Mouse (Mus musculus) ES-E14 (cell line): ENCODE results near the gene Ankrd12. TPM values are rescaled to one million over a fixed set of nuclear protein-coding genes. Genes with fewer than 3 reads are reported as not detected.

Source experiments
- DNase-seq: peaks from one replicate; pipeline ENCODE4 v3.0.0-alpha.2; 2013; ENCODE audit warnings: low read depth, low spot score
- H3K27ac ChIP-seq: 2 replicates; pipeline ENCODE4 v1.5.1; 2012; ENCODE audit warnings: low read depth, mild to moderate bottlenecking, low read length, moderate library complexity, mixed read lengths; ENCODE audit not compliant: poor library complexity, insufficient read depth, severe bottlenecking
- H3K36me3 ChIP-seq: 2 replicates; pipeline ENCODE4 v1.6.1; 2012; ENCODE audit warnings: mild to moderate bottlenecking, low read length, moderate library complexity, mixed read lengths; ENCODE audit not compliant: control insufficient read depth, poor library complexity, insufficient read depth, severe bottlenecking
- H3K4me1 ChIP-seq, 2 experiments: fragments of 150-350 bp in 1 of 2; sonication (generic) in 1 of 2; 2 replicates each; pipeline ENCODE4 v1.6.1; 2012; ENCODE audit warnings: low read length in 2 of 2, mild to moderate bottlenecking in 1 of 2, mixed read lengths in 1 of 2; ENCODE audit not compliant: control insufficient read depth in 2 of 2, insufficient read depth in 2 of 2, poor library complexity in 1 of 2
- H3K4me3 ChIP-seq, 2 experiments: fragments of 150-350 bp in 1 of 2; sonication (generic) in 1 of 2; 2 replicates each; pipeline ENCODE4 v1.5.1; 2012; ENCODE audit warnings: low read length in 2 of 2, low read depth in 1 of 2, mild to moderate bottlenecking in 1 of 2, mixed read lengths in 1 of 2; ENCODE audit not compliant: insufficient read depth in 1 of 2, poor library complexity in 1 of 2, severe bottlenecking in 1 of 2
- H3K9ac ChIP-seq: 2 replicates; pipeline ENCODE4 v1.6.1; 2012; ENCODE audit warnings: low read depth, mild to moderate bottlenecking, low read length, mixed read lengths; ENCODE audit not compliant: poor library complexity, insufficient read depth, severe bottlenecking
- H3K9me3 ChIP-seq: fragments of 150-350 bp; sonication (generic); 2 replicates; pipeline ENCODE4 v1.6.1; 2012; ENCODE audit warnings: low read depth, mild to moderate bottlenecking, low read length; ENCODE audit not compliant: control insufficient read depth, insufficient read depth
- CHD2 ChIP-seq: IDR thresholded peaks from 2 replicates; pipeline ENCODE4 v1.6.1; 2014; ENCODE audit warnings: mild to moderate bottlenecking, low read depth, low read length, inconsistent platforms
- HCFC1 ChIP-seq: IDR thresholded peaks from 2 replicates; pipeline ENCODE4 v1.6.1; 2012; ENCODE audit warnings: low read length, inconsistent platforms, borderline replicate concordance; ENCODE audit not compliant: insufficient read depth
- MAFK ChIP-seq: IDR thresholded peaks from 2 replicates; pipeline ENCODE4 v1.6.1; 2014; ENCODE audit warnings: mild to moderate bottlenecking, low read depth, low read length, inconsistent platforms; ENCODE audit not compliant: insufficient read depth
- ZC3H11A ChIP-seq: IDR thresholded peaks from 2 replicates; pipeline ENCODE4 v1.6.1; 2012; ENCODE audit warnings: low read depth, mild to moderate bottlenecking, inconsistent platforms, low read length, borderline replicate concordance
- ZNF384 ChIP-seq: IDR thresholded peaks from 2 replicates; pipeline ENCODE4 v1.6.1; 2012; ENCODE audit warnings: low read depth, low read length, inconsistent platforms
- in situ Hi-C, 2 experiments: fragments of 600-800 bp; cut with MboI; formaldehyde crosslinking; loops; one replicate each; pipeline ENCODE4 v1.15.1; 2025; ENCODE audit warnings: low sequenced_read_pairs in 2 of 2, inconsistent platforms in 1 of 2; ENCODE audit not compliant: unreplicated experiment in 2 of 2
- total RNA-seq: library from RNA; depleted of rRNA; stranded (reverse); fragments of 300-350 nt; gene quantifications from 2 replicates; pipeline ENCODE4 v1.2.3, GENCODE M21; 2012

Ankrd12 gene
- total RNA-seq, 1 experiment = 8.3 TPM

DNA sequence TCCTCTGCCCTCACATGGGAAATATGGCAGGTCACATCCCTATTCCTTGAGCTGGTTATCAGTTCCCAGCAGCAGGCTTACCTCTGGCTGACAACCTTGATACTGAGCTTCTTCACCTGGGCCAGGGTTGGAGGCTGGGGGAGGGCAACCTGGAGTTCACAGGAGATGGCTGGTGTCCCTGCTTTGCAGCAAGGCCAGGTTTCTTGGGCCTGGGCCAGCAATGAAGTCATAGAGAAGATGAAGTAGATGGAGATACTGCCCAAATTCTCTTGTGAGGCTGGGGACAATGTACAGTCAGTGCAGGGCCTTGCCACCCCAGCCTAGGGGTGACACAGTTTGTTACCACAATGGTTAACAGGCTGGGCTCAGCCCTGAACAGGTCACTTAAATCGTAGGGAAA, 43.8 kb upstream of the Ankrd12 start:
- no peak overlapping the region for H3K4me3 ChIP-seq
- H3K27ac ChIP-seq = no peak overlapping the region
- no peak for DNase-seq
- TF ChIP-seq ZC3H11A = no peak
- no peak for TF ChIP-seq ZNF384
- no peak for TF ChIP-seq MAFK
- no peak for TF ChIP-seq CHD2
- TF ChIP-seq HCFC1 = no peak
- no peak overlapping the region for H3K9ac ChIP-seq
- no peaks in the 10 kb centered on the region for H3K9me3 ChIP-seq
- H3K4me1 ChIP-seq = 0 out of 4 replicates have a peak, but pooled peaks cover 2% of the 10 kb centered on the region in 2 experiments
- peaks cover 30% of the 10 kb centered on the region for H3K36me3 ChIP-seq
- in situ Hi-C loops = no loop called here

DNA sequence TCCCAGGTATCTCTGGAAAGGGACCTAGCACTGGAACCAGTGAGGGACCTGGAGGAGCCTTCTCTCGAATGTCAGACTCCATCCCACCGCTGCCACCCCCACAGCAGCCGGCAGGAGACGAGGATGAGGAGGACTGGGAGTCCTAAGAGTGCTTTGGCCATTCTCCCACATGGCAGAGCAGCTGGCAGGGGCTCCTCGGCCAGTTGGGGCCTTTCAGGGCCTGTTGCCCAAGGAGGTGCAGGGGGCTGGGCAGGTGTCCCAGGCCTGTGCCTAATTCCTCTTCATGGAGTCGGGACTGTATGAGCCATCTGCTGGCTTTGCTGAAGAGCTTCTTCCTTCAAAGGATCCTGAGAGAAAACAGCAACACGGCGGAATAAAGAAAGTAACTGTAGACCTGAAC, 42.1 kb upstream of the Ankrd12 start:
- Histone ChIP-seq H3K9me3 (no peaks in the 10 kb centered on the region), H3K4me1 (no peaks in the 10 kb centered on the region), H3K27ac (no peak overlapping the region), H3K36me3 (peaks cover 42% of the 10 kb centered on the region), H3K4me3 (no peak overlapping the region), H3K9ac (no peak overlapping the region)
- in situ Hi-C loops = no loop called here
- TF ChIP-seq HCFC1 (no peak), CHD2 (no peak), MAFK (no peak), ZNF384 (no peak), ZC3H11A (no peak)
- DNase-seq = no peak

DNA sequence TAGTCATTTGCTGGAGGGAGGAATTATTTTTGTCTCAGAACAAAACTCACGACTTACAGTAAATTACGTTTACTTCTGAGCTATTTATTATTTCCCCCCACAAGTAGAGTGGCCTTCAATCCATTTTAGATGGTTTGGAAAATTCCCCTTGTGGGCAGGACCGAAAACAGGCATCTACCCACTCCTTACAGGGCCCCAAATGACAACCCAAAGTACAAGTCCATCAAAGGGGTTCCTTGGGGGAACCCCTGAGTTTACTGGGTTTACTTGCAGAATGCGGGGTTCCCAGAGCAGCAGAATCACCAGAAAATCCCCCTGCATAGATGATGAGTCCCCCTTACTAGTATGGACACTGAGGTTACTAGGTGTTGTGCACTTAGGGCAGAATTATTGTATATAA, 35.3 kb upstream of the Ankrd12 start:
- no peak overlapping the region for H3K27ac ChIP-seq
- no peaks in the 10 kb centered on the region for H3K9me3 ChIP-seq
- H3K4me3 ChIP-seq = peak overlapping the region; percentile 84 to 99
- in situ Hi-C loops = no loop called here
- peaks cover 25% of the 10 kb centered on the region for H3K36me3 ChIP-seq
- TF ChIP-seq ZC3H11A (no peak), MAFK (no peak), CHD2 (no peak), HCFC1 (no peak), ZNF384 (no peak)
- H3K4me1 ChIP-seq = peaks cover 6 to 16% of the 10 kb centered on the region in 2 experiments; a peak in 3 of 4 replicates
- DNase-seq = no peak
- H3K9ac ChIP-seq = no peak overlapping the region; the same call in 1 of the 2 replicates

DNA sequence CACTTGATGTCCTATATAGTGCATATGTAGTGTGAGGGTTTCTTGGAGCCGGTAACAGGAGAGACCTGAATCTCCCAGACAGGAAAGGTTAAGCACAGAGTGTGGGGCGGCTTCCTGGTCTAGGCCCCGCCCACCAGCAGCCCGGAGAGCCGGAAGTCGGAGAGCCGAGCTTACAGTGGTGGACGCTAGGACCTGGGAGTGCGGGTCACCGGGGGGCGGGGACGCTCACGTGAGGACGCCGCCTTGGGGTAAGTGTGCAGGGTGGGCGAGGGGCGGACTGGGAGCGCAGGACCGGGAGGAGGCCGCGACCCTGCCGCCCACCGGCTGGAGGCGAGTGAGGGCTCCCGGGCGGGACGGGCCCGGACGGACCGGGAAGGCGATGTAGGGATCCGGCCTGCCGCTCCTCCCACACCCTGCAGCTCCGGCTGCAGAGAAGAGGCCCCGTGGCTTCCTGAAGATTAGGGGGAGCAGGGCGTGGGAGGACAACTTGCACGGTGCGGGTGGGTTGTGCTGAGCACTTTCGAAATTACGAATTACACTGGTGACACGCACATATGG, 34.6 kb upstream of the Ankrd12 start, which contains the start of gene Washc1:
Gene Washc1 (plus strand): TSS at position 144 of the 558 bp plus-strand sequence.
- Histone ChIP-seq H3K4me1 (peaks cover 6 to 16% of the 10 kb centered on the region in 2 experiments; a peak in 3 of 4 replicates), H3K9me3 (no peaks in the 10 kb centered on the region), H3K9ac (peak within 1 kb of the TSS; percentile 97), H3K36me3 (peaks cover 19% of the 10 kb centered on the region), H3K27ac (peak within 1 kb of the TSS; percentile 70; the same call in 1 of the 2 replicates), H3K4me3 (peak within 1 kb of the TSS; percentile 84 to 99)
- DNase-seq = peak; percentile 73
- no peak for TF ChIP-seq CHD2
- TF ChIP-seq ZNF384 = 0 out of 2 replicates have a peak, but pooled peaks have one; percentile 1
- in situ Hi-C loops = no loop called here
